Mouse (Mus musculus): ENCODE measurements around the gene Wfdc11. TPM values are rescaled to one million over a fixed set of nuclear protein-coding genes. Genes with fewer than 3 reads are reported as not detected.
"Not testable (repeated sequence)": the region's sequence is repeated elsewhere in the genome, so short reads cannot be mapped to it uniquely, and the experiment has no call there.

Wfdc11 gene
- not detected for total RNA-seq (2022)

GRCm38 (mm10) chr2:164673987-164674386 lies at the start of gene Wfdc11:
Gene Wfdc11, minus strand, starts transcription at chr2:164674087.
- DNase-seq (ENCODE audit: low spot score in 2 of 2): no peak

- DNase-seq (ENCODE audit: low spot score in 2 of 2): no peak
Measured at GRCm38 (mm10) chr2:164723276-164723675, 49.4 kb upstream of the Wfdc11 start.

GRCm38 (mm10) chr2:164716194-164716786 lies 42.4 kb upstream of the Wfdc11 start:
- not testable (repeated sequence) for DNase-seq (ENCODE audit: low spot score in 2 of 2)

DNA sequence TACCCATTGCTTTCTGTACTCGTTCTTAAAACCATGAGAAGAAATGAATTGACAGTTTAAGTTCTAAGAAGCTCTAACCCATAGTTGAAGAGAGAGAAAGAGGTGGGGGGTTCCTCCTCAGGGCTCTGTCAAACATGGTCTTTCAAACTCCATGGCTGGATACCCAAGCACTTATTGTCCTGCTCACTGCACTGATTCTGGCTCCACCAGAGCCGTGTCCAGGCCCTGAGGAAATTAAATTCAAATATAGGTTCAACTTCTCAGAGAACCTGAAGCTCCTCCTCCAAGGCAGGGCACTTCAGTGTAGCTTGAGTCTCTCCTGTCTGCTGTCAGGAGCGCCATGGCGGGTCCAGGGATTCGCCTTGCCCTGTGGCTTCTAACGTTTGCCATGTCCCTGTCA lies 41.1 kb upstream of the Wfdc11 start, which contains the start of gene Spint5:
Gene Spint5 (plus strand): TSS at position 301 of the 400 bp plus-strand sequence.
- no peak for DNase-seq (ENCODE audit: low spot score in 2 of 2)

DNA sequence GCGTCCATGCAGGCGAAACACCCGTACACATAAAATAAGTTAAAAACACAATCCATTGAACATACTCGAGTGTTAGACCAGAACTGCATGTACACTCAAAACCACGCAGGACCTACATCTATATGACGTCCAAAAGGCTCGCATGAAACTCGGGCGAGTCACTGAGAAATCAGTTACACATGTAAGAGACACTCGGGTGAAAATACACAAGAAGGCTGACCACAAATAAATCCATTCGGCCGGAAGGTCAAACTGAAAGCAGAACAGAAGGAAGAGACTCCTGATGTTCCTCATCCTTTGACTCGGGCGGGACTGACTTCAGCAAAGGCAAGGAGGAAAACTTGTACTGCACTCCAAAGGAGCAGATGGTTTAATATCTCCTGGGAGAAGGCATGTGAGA lies 32.1 kb upstream of the Wfdc11 start:
- DNase-seq (ENCODE audit: low spot score in 2 of 2): no peak

DNA sequence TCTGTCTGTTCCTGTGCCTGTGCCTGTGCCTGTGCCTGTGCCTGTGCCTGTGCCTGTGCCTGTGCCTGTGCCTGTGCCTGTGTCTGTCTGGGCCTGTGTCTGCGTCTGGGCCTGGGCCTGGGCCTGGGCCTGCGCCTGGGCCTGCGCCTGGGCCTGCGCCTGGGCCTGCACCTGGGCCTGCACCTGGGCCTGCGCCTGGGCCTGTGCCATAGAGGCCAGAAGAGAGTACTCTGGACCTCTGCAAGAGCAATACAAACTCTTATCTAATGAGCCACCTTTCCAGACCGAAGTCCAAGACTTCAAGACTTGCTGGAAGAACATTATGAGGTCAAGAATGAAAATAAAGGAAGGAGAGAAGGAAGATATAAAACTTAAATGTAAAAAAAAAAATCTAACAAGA lies 31.4 kb upstream of the Wfdc11 start:
- no peak for DNase-seq (ENCODE audit: low spot score in 2 of 2)

DNA sequence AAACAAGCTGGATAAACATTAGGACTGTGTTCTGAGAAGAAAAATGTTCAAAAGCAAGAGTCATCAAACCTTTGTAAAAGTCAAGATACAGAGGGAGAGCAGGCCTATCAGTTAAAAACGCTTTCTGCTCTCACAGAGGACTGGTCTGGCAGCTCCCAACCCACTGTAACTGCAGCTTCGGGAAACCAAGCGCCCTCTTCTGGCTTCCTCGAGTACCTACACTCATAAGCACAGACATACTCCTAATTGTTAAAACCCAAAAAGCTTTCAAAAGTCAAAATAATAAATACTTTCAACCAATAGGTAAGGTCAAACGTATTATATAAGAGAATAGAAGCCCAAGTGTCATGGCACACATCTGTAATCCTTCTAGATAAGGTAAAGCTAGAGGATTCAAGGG lies 30.3 kb upstream of the Wfdc11 start:
- DNase-seq (ENCODE audit: low spot score in 2 of 2): no peak

DNA sequence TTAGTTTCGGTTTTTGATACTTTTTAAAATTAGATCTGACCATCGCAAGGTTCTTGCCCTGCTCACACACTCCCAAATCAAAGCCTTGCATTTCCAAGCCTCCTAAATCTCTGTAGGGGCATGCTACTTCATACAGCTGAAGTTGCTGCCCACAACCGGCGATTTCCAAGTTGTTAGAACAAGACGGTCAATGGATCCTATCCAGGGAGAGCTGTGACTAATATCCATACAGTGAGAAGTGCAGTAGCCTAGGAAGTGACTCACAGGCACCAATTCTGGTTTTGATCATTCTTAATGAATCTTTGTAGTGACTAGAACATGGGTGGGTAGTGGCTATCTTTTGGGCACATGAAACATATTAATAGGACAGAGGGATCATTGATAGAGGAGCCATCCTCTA lies 27.9 kb upstream of the Wfdc11 start:
- no peak for DNase-seq (ENCODE audit: low spot score in 2 of 2)

DNA sequence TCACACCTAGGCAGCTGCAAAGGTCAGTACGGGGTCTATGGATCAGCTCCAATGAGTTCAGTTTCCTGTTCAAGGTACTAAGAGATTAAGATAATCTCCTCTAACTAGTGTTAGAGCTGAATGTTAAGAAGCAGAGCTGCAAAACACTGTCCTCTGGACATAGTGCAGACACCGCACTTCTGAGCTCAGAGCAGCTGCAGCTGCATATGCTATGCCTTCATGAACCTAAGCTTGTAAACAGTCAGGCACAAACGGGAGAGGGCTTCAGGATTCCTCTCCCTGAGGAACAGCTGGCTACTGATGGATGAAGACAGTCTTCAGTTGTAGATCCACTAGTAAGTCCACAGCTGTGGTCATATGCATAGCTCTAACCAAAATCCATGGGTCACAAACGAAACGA lies 27.1 kb upstream of the Wfdc11 start:
- DNase-seq (ENCODE audit: low spot score in 2 of 2): no peak

- DNase-seq (ENCODE audit: low spot score in 2 of 2): no peak
Measured at GRCm38 (mm10) chr2:164698201-164698600, 24.3 kb upstream of the Wfdc11 start, which contains the start of gene Spint4. Gene Spint4, plus strand, starts transcription at chr2:164698501.

DNA sequence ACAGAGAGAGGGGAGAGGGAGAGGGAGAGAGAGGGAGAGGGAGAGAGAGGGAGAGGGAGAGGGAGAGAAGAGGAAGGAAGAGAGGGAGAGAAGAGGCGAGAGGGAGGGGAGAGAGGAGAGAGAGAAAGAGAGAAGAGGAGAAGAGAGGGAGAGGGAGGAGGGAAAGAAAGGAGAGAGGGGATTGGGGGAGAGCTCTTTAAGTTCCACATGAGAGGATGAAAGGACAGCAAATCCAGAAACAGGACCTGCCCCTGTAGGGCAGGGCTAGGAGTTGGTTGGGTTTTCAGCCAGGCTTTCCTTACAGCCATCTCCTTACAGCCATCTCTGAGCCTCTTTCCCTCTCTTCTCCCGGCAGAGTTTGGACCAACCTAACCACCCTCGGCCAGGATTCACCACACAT lies 10.9 kb upstream of the Wfdc11 start, which contains the start of gene Wfdc13:
Gene Wfdc13 (plus strand): TSS at position 301 of the 400 bp plus-strand sequence.
- DNase-seq (ENCODE audit: low spot score in 2 of 2): no peak

- no peak for DNase-seq (ENCODE audit: low spot score in 2 of 2)
Measured at GRCm38 (mm10) chr2:164679906-164680305, 6.0 kb upstream of the Wfdc11 start.

- peak; percentile 11 to 20 for DNase-seq (ENCODE audit: low spot score in 2 of 2)
Measured at GRCm38 (mm10) chr2:164678848-164679625, 5.2 kb upstream of the Wfdc11 start.

DNA sequence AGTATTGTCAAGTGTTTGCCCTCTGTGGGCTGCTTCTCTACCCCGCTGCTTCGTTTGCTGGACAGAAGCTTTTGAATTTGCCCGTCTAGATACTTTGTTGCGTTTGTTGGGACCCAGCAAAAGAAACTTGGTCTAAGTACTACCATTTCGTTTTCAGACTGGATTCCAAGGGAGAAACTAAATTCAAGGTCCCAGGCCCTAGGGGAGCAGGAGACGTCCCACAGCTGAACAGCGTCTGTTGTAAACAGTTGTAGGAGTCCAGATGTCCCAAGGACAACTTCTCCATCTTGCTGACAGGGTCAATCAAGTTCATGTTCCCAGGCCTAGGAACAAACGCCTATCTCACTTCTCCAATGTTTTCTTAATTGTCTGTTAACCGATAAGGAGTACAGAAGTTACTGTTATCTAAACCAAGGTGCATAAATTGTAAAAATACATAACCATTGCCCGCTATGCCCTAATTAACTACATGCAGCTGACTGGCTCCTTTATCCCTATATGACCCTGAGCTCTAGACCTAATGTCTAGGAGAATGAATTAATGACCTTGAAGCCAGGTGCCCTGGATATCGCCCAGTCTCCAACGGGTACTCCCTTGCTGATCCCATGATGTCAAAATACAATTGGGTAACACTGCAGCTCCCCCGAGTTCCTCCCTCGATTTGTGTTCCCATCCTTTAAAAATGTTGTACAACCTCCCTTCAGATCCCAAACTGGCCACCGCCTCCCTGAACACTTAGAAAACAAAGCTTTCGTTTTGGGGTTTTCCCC lies 3.2 kb upstream of the Wfdc11 start:
- no peak for DNase-seq (ENCODE audit: low spot score in 2 of 2)

DNA sequence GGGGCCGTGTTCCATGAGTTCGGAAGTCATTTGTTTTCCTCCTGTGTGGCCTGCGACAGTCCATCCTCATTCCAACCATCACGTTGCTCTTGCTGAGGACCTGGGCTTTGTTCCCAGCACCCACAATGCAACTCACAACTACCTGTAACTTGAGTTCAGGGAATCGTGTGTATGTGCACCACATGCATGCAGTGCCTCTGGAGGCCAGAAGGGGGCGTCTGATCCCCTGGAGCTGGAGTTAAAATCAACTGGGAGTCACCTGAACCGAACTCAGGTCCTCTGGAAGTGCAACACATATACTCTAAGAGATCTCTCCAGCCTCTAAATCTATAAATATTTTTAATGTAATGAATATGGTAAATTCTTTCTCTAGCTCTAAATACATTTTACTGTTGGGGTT lies 2.2 kb upstream of the Wfdc11 start:
- DNase-seq (ENCODE audit: low spot score in 2 of 2): no peak

DNA sequence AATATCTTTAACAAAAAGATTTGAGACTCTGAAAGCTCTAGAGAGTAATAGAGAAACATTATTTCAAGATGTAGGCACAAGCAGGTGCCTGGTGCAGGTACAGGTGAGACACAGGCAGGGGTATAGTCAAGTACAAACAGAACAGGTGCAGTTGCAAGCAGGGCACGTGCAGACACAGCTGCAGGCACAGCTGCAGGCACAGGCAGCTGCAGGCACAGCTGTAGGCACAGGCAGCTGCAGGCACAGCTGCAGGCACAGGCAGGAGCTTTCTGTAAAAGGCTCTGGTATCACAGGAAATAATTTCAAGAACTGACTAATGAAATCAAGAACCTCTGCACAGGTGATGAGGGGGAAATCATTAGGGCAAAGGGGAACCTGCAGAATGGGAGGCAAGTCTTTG lies 2.9 kb downstream of the Wfdc11 start:
- DNase-seq (ENCODE audit: low spot score in 2 of 2): no peak

DNA sequence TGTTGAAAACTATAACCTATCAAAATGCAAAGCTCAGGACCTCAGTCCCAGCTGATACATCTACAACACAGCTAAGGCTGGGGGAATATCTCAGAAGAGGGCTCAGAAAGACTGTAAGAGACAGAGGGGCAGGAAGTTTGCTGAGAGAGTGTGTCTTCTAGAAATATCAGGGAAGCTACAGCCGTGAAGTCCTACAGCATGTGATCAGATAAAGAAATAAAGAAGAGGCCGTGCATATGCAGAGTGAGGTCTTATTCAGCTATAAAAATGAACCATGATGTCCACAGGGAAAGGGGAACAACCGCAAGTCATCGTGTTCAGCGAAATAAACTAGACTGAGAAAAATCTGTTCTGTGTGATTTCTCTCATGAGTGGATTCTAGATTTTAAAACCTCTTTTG lies 3.6 kb downstream of the Wfdc11 start:
- DNase-seq (ENCODE audit: low spot score in 2 of 2): no peak

GRCm38 (mm10) chr2:164664851-164665250 lies 9.0 kb downstream of the Wfdc11 start:
- DNase-seq (ENCODE audit: low spot score in 2 of 2): no peak

- DNase-seq (ENCODE audit: low spot score in 2 of 2): no peak
Measured at GRCm38 (mm10) chr2:164656483-164656882, 17.4 kb downstream of the Wfdc11 start, which contains the start of gene Wfdc9. Gene Wfdc9, minus strand, starts transcription at chr2:164656583.

GRCm38 (mm10) chr2:164655858-164656257 lies 18.0 kb downstream of the Wfdc11 start, which contains the start of gene Wfdc10:
Gene Wfdc10, plus strand, starts transcription at chr2:164656046.
- no peak for DNase-seq (ENCODE audit: low spot score in 2 of 2)

DNA sequence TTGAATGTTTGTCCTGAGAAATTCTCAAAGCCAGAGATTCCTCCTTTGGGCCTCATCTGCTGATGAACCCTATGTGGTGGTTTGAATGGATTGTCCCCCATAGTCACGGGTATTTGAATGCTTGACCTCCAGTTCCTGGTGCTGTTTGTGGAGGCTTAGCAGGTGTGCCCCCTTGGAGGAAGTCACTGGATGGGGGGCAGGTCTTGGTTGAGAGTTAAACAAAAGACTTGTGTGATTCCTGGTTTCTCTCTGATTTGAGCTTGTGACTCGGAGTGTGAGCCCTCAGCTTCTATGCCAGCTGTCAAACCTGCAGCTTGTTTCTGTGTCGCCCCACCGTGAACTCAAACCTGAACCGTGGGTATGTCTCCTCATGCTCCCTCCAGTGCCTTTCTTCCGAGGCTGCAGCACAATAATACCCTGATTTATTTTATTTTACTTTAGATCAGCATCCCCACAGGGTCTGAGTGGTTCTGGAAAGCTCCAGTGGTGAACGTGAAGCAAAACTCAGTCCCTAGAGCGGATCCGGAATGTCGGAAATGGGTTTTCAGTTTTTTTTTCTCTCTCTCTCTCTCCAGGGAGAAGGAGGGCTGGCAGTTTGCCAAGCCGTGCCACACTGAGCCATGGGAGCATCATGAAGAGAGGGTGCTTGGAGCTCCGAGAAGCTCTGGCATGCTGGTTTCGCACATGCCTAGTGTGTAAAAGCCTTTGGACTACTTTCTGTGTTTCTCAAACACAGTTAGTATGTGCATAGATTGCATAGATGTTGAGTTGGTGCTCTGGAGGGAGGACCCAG lies 31.8 kb downstream of the Wfdc11 start:
- no peak for DNase-seq (ENCODE audit: low spot score in 2 of 2)
